8 mouse cellular contexts compared by ENCODE assay signal in the genomic region with DNA sequence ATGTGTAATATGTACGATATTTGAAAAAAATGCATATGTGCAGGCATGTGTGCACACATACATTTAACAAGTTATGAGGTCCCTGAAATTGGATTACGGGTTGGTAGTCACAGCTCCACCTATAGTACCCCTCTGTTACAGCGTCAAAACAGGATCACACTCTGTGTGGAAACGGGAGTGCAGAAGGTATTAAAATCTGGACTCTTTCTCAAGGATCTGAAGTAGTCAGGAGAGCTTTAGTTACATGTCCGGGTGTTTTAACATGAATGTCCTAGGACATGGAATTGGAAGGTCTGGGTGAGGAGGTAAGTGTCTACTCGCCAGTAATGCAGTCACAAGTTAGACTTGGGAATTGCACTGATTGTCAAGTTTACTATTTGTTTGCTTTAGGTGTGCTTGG. TPM values are rescaled to one million over a fixed set of nuclear protein-coding genes. Genes with fewer than 3 reads are reported as not detected.
DNase-seq lines count a peak whose midpoint lies in the region; ATAC-seq and TF ChIP-seq lines count a peak whose summit lies in the region.

No protein-coding gene starts in this region.

- peak overlapping the region; percentile 71 for H3K4me2 ChIP-seq in forebrain, embryonic 14.5 days (ENCODE audit: low read length)
- H3K4me2 ChIP-seq in hindbrain, embryonic 12.5 days (replicated peaks), result peak overlapping the region; percentile 72
- peak overlapping the region; percentile 64 for H3K4me2 ChIP-seq in midbrain, embryonic 15.5 days

- WGBS in liver, adult 2 months, result 7% methylated on average over 6 of the region's 6 CpGs
- 10% methylated on average over 6 of the region's 6 CpGs for WGBS in forebrain, embryonic 14.5 days
- WGBS in hindbrain, embryonic 12.5 days, result 16% methylated on average over 6 of the region's 6 CpGs
- WGBS in limb, embryonic 10.5 days, result 25% methylated on average over 6 of the region's 6 CpGs
- WGBS in midbrain, embryonic 15.5 days, result 14% methylated on average over 6 of the region's 6 CpGs

- H3K79me2 ChIP-seq in liver, adult 2 months (ENCODE audit: control insufficient read depth, insufficient read depth, low read length), result peaks cover 17% of the 10 kb centered on the region

- peak overlapping the region; percentile 90 for H3K27ac ChIP-seq in liver, adult 2 months (replicated peaks; ENCODE audit: insufficient read depth, low read depth, low read length)
- peak overlapping the region; percentile 5; the same call in 1 of the 2 replicates for H3K27ac ChIP-seq in forebrain, embryonic 14.5 days (ENCODE audit: low read depth, low read length)
- H3K27ac ChIP-seq in hindbrain, embryonic 12.5 days, result no peak overlapping the region
- peak overlapping the region; percentile 97; the same call in 1 of the 2 replicates for H3K27ac ChIP-seq in limb, embryonic 10.5 days
- peak overlapping the region; percentile 19; the same call in 1 of the 2 replicates for H3K27ac ChIP-seq in midbrain, embryonic 15.5 days

- TF ChIP-seq CTCF in liver, adult 2 months (IDR thresholded peaks at IDR 0.05; ENCODE audit: low read depth, low read length), result no peak
- peak; percentile 1; the same call in 1 of the 2 replicates for TF ChIP-seq CTCF in brain, embryonic 14.5 days (IDR thresholded peaks at IDR 0.05; ENCODE audit: borderline replicate concordance, extremely low read depth, insufficient read depth, insufficient read length)

- peaks cover 20% of the 10 kb centered on the region for H3K4me1 ChIP-seq in liver, adult 2 months (ENCODE audit: control insufficient read depth, insufficient read depth, low read length)
- H3K4me1 ChIP-seq in forebrain, embryonic 14.5 days (ENCODE audit: control insufficient read depth, insufficient read depth, low read length), result peaks cover 11% of the 10 kb centered on the region
- peaks cover 15% of the 10 kb centered on the region for H3K4me1 ChIP-seq in hindbrain, embryonic 12.5 days
- H3K4me1 ChIP-seq in limb, embryonic 10.5 days, result peaks cover 28% of the 10 kb centered on the region
- H3K4me1 ChIP-seq in midbrain, embryonic 15.5 days, result peaks cover 31% of the 10 kb centered on the region

- no peak for TF ChIP-seq POLR2A in liver, adult 2 months (IDR thresholded peaks at IDR 0.05; ENCODE audit: extremely low read depth, insufficient read depth, low read length)
- no peak for TF ChIP-seq POLR2A in brain, embryonic 14.5 days (IDR thresholded peaks at IDR 0.05; ENCODE audit: borderline replicate concordance, extremely low read depth, insufficient read depth, insufficient read length, poor library complexity, severe bottlenecking)

- no peaks in the 10 kb centered on the region for H3K9me3 ChIP-seq in forebrain, embryonic 14.5 days (replicated peaks; ENCODE audit: control insufficient read depth, low read length)
- H3K9me3 ChIP-seq in hindbrain, embryonic 12.5 days (replicated peaks), result no peaks in the 10 kb centered on the region
- H3K9me3 ChIP-seq in limb, embryonic 10.5 days (replicated peaks), result no peaks in the 10 kb centered on the region
- H3K9me3 ChIP-seq in midbrain, embryonic 15.5 days, result no peaks in the 10 kb centered on the region

- no peaks in the 10 kb centered on the region for H3K27me3 ChIP-seq in liver, adult 2 months (ENCODE audit: control insufficient read depth, insufficient read depth, low read length)
- no peaks in the 10 kb centered on the region for H3K27me3 ChIP-seq in forebrain, embryonic 14.5 days (replicated peaks; ENCODE audit: control insufficient read depth, insufficient read depth, low read length)
- H3K27me3 ChIP-seq in hindbrain, embryonic 12.5 days, result no peaks in the 10 kb centered on the region
- H3K27me3 ChIP-seq in limb, embryonic 10.5 days (ENCODE audit: low read depth, poor library complexity, severe bottlenecking), result no peaks in the 10 kb centered on the region
- no peaks in the 10 kb centered on the region for H3K27me3 ChIP-seq in midbrain, embryonic 15.5 days (replicated peaks)

- ATAC-seq in forebrain, embryonic 14.5 days, result peak; percentile 21; the same call in 1 of the 2 replicates
- ATAC-seq in hindbrain, embryonic 12.5 days (ENCODE audit: low FRiP score), result no peak
- peak; percentile 38; the same call in 1 of the 2 replicates for ATAC-seq in midbrain, embryonic 15.5 days (replicated peaks)

- H3K4me3 ChIP-seq in liver, adult 2 months (ENCODE audit: insufficient read depth, low read depth, low read length), result peak overlapping the region; percentile 46
- peak overlapping the region; percentile 83 for H3K4me3 ChIP-seq in forebrain, embryonic 14.5 days (ENCODE audit: low read depth, low read length)
- peak overlapping the region; percentile 37 for H3K4me3 ChIP-seq in hindbrain, embryonic 12.5 days
- H3K4me3 ChIP-seq in limb, embryonic 10.5 days, result peak overlapping the region; percentile 88
- peak overlapping the region; percentile 87 for H3K4me3 ChIP-seq in midbrain, embryonic 15.5 days

- peak overlapping the region; percentile 77 for H3K9ac ChIP-seq in liver, adult 2 months (ENCODE audit: low read depth, low read length)
- 0 out of 2 replicates have a peak overlapping the region, but pooled peaks have one; percentile 29 for H3K9ac ChIP-seq in forebrain, embryonic 14.5 days (ENCODE audit: low read length)
- H3K9ac ChIP-seq in hindbrain, embryonic 12.5 days, result no peak overlapping the region
- H3K9ac ChIP-seq in midbrain, embryonic 15.5 days, result peak overlapping the region; percentile 24; the same call in 1 of the 2 replicates

- DNase-seq in liver, adult 2 months (ENCODE audit: extremely low read depth, low read depth, low spot score), result peak; percentile 82
- no peak for DNase-seq in liver
- DNase-seq in brain, embryonic 14.5 days (ENCODE audit: low read depth), result peak; percentile 93
- peak; percentile 85 for DNase-seq in forebrain, embryonic 14.5 days (ENCODE audit: low spot score)
- DNase-seq in limb, embryonic 10.5 days (ENCODE audit: low spot score), result peak; percentile 58
- DNase-seq in spleen, postnatal 10 days (ENCODE audit: low spot score in 2 of 2), result no peak

- peaks cover 15% of the 10 kb centered on the region for H3K36me3 ChIP-seq in liver, adult 2 months (ENCODE audit: control insufficient read depth, insufficient read depth, low read length)
- H3K36me3 ChIP-seq in forebrain, embryonic 14.5 days (ENCODE audit: control insufficient read depth, insufficient read depth, low read length), result no peaks in the 10 kb centered on the region
- no peaks in the 10 kb centered on the region for H3K36me3 ChIP-seq in hindbrain, embryonic 12.5 days
- H3K36me3 ChIP-seq in limb, embryonic 10.5 days, result peaks cover 4% of the 10 kb centered on the region; the same call in 1 of the 2 replicates
- H3K36me3 ChIP-seq in midbrain, embryonic 15.5 days (replicated peaks), result no peaks in the 10 kb centered on the region

RNA-seq across cellular contexts. Expression of gene Mia2, which starts 34.0 kb away (rescaled TPM):
- total RNA-seq in liver, adult 2 months (2014; rRNA removed), result 223 and 268 TPM in 2 replicates
- polyA plus RNA-seq in liver, adult 2 months (2012; rRNA removed), result 87.2 and 94.7 TPM in 2 replicates
- polyA plus RNA-seq in brain, embryonic 14.5 days (2012; rRNA removed), result 37.8 and 37.9 TPM in 2 replicates
- polyA plus RNA-seq in forebrain, embryonic 14.5 days (2014; fragmentation: Nextera tagmentation; extraction: Ambion mirVana), result 32.3 and 33.8 TPM in 2 replicates
- polyA plus RNA-seq in hindbrain, embryonic 12.5 days (2016; fragmentation: Nextera tagmentation; extraction: Ambion mirVana), result 52.0 and 62.5 TPM in 2 replicates
- polyA plus RNA-seq in limb, embryonic 10.5 days (2016; fragmentation: Nextera tagmentation; extraction: Ambion mirVana), result 48.6 and 56.4 TPM in 2 replicates
- polyA plus RNA-seq in midbrain, embryonic 15.5 days (2015; fragmentation: Nextera tagmentation; extraction: Ambion mirVana), result 28.4 and 30.7 TPM in 2 replicates

Comparison
In these comparisons a context has a peak if more than half of its experiments do, and no peak if none do; other contexts are left out.
1. DNase-seq: peak in liver, adult 2 months (single experiment), brain, embryonic 14.5 days (single experiment), forebrain, embryonic 14.5 days (single experiment) and limb, embryonic 10.5 days (single experiment); none in liver (single experiment) and spleen, postnatal 10 days (0 of 2).
2. H3K4me3 ChIP-seq: peak in every context shown above with its lines; median percentile 88 in limb, embryonic 10.5 days; 87 in midbrain, embryonic 15.5 days; 83 in forebrain, embryonic 14.5 days; 46 in liver, adult 2 months; 37 in hindbrain, embryonic 12.5 days.
3. Peak in every context shown above with its lines, with median percentiles within 50 percentile points of each other: H3K4me2 ChIP-seq.